In the genomic region with DNA sequence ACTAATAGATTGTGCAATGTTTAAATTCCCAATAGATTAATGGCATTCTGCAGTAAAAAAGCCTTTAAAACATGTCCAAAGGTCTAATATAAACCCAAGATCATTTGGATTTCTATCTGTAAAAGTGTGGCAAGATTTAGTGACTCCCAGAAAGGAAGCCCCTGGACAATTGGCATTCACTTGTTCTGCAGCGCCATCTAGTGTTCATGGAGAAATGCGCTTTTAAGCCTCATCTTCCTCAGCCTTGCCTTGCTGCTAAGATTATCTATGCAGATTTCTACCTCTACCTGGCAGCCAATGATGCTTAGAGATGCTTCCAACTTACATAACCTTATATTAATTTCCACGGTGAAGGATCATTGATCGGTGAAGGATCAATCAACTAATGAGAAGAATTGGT, we compare ENCODE assay signal across 8 mouse cellular contexts.
DNase-seq lines count a peak whose midpoint lies in the region; ATAC-seq and TF ChIP-seq lines count a peak whose summit lies in the region.

No protein-coding gene starts in this region.

- no peaks in the 10 kb centered on the region for H3K36me3 ChIP-seq in ES-E14 (ENCODE audit: control insufficient read depth, insufficient read depth, low read length, poor library complexity, severe bottlenecking)
- H3K36me3 ChIP-seq in forebrain, embryonic 15.5 days: no peaks in the 10 kb centered on the region
- no peaks in the 10 kb centered on the region for H3K36me3 ChIP-seq in intestine, embryonic 15.5 days
- no peaks in the 10 kb centered on the region for H3K36me3 ChIP-seq in limb, embryonic 11.5 days (ENCODE audit: control insufficient read depth, insufficient read depth, low read length)
- H3K36me3 ChIP-seq in neural tube, embryonic 15.5 days: no peaks in the 10 kb centered on the region

- no peak overlapping the region for H3K27ac ChIP-seq in ES-E14 (ENCODE audit: insufficient read depth, low read depth, low read length, poor library complexity, severe bottlenecking)
- H3K27ac ChIP-seq in forebrain, embryonic 15.5 days (replicated peaks): no peak overlapping the region
- H3K27ac ChIP-seq in intestine, embryonic 15.5 days: no peak overlapping the region
- H3K27ac ChIP-seq in limb, embryonic 11.5 days (replicated peaks; ENCODE audit: low read depth, low read length): no peak overlapping the region
- no peak overlapping the region for H3K27ac ChIP-seq in neural tube, embryonic 15.5 days (replicated peaks)

- H3K27me3 ChIP-seq in forebrain, embryonic 15.5 days: no peaks in the 10 kb centered on the region
- H3K27me3 ChIP-seq in intestine, embryonic 15.5 days (replicated peaks): no peaks in the 10 kb centered on the region
- H3K27me3 ChIP-seq in limb, embryonic 11.5 days (ENCODE audit: control insufficient read depth, insufficient read depth, low read length): no peaks in the 10 kb centered on the region
- no peaks in the 10 kb centered on the region for H3K27me3 ChIP-seq in neural tube, embryonic 15.5 days (replicated peaks)

- peaks cover 0 to 4% of the 10 kb centered on the region in 2 experiments; a peak in 2 of 4 replicates for H3K4me1 ChIP-seq in ES-E14 (ENCODE audit: control insufficient read depth in 2 of 2, insufficient read depth in 2 of 2, low read length in 2 of 2, poor library complexity in 1 of 2)
- peaks cover 44% of the 10 kb centered on the region for H3K4me1 ChIP-seq in forebrain, embryonic 15.5 days
- peaks cover 4% of the 10 kb centered on the region; the same call in 1 of the 2 replicates for H3K4me1 ChIP-seq in intestine, embryonic 15.5 days (replicated peaks)
- H3K4me1 ChIP-seq in limb, embryonic 11.5 days (ENCODE audit: control insufficient read depth, insufficient read depth, low read length): peaks cover 10% of the 10 kb centered on the region
- H3K4me1 ChIP-seq in neural tube, embryonic 15.5 days: peaks cover 44% of the 10 kb centered on the region

- no peak overlapping the region for H3K4me3 ChIP-seq in ES-E14 (ENCODE audit: insufficient read depth in 1 of 2, low read depth in 1 of 2, low read length in 2 of 2, poor library complexity in 1 of 2, severe bottlenecking in 1 of 2)
- H3K4me3 ChIP-seq in forebrain, embryonic 15.5 days: no peak overlapping the region
- no peak overlapping the region for H3K4me3 ChIP-seq in intestine, embryonic 15.5 days (replicated peaks)
- no peak overlapping the region for H3K4me3 ChIP-seq in limb, embryonic 11.5 days (ENCODE audit: low read depth, low read length)
- H3K4me3 ChIP-seq in neural tube, embryonic 15.5 days (replicated peaks): no peak overlapping the region

- ATAC-seq in cerebellum, adult (ENCODE audit: insufficient number of reproducible peaks, low FRiP score, low TSS enrichment): peak; percentile 77
- ATAC-seq in forebrain, embryonic 15.5 days (replicated peaks): peak; percentile 56
- ATAC-seq in intestine, embryonic 15.5 days: peak; percentile 45; the same call in 1 of the 2 replicates
- ATAC-seq in limb, embryonic 11.5 days (ENCODE audit: insufficient number of reproducible peaks, low FRiP score, low TSS enrichment, low read depth): 0 out of 2 replicates have a peak, but pooled peaks have one; percentile 3
- ATAC-seq in neural tube, embryonic 15.5 days (ENCODE audit: low FRiP score): peak; percentile 36; the same call in 1 of the 2 replicates

- no peak overlapping the region for H3K4me2 ChIP-seq in forebrain, embryonic 15.5 days (replicated peaks)
- no peak overlapping the region for H3K4me2 ChIP-seq in intestine, embryonic 15.5 days (replicated peaks)
- no peak overlapping the region for H3K4me2 ChIP-seq in limb, embryonic 11.5 days (ENCODE audit: low read depth, severe bottlenecking)
- no peak overlapping the region for H3K4me2 ChIP-seq in neural tube, embryonic 15.5 days

- in situ Hi-C loops in ES-E14 (cut with MboI; ENCODE audit: low sequenced_read_pairs in 2 of 2, unreplicated experiment in 2 of 2): no loop called here

- DNase-seq in 416B (ENCODE audit: low read depth): peak; percentile 76
- peak; percentile 77 for DNase-seq in ES-E14 (ENCODE audit: low read depth, low spot score)
- DNase-seq in limb, embryonic 11.5 days (ENCODE audit: low spot score): peak; percentile 76
- peak; percentile 68 for DNase-seq in thymus, postnatal 25 days

- no peaks in the 10 kb centered on the region for H3K9me3 ChIP-seq in ES-E14 (ENCODE audit: control insufficient read depth, insufficient read depth, low read depth, low read length)
- no peaks in the 10 kb centered on the region for H3K9me3 ChIP-seq in forebrain, embryonic 15.5 days
- H3K9me3 ChIP-seq in intestine, embryonic 15.5 days: no peaks in the 10 kb centered on the region
- H3K9me3 ChIP-seq in limb, embryonic 11.5 days (ENCODE audit: control insufficient read depth, low read length): no peaks in the 10 kb centered on the region
- H3K9me3 ChIP-seq in neural tube, embryonic 15.5 days (replicated peaks): no peaks in the 10 kb centered on the region

- WGBS in forebrain, embryonic 15.5 days: 9% methylated on average over 4 of the region's 4 CpGs
- WGBS in intestine, embryonic 15.5 days: 6% methylated on average over 4 of the region's 4 CpGs
- WGBS in limb, embryonic 11.5 days: 7% methylated on average over 4 of the region's 4 CpGs
- WGBS in neural tube, embryonic 15.5 days: 7% methylated on average over 4 of the region's 4 CpGs

- no peak overlapping the region for H3K9ac ChIP-seq in ES-E14 (ENCODE audit: insufficient read depth, low read depth, low read length, poor library complexity, severe bottlenecking)
- H3K9ac ChIP-seq in forebrain, embryonic 15.5 days (replicated peaks): no peak overlapping the region
- H3K9ac ChIP-seq in intestine, embryonic 15.5 days: no peak overlapping the region
- no peak overlapping the region for H3K9ac ChIP-seq in limb, embryonic 11.5 days (ENCODE audit: low read length)
- no peak overlapping the region for H3K9ac ChIP-seq in neural tube, embryonic 15.5 days (replicated peaks)

TF ChIP-seq in ES-E14, 5 proteins besides CTCF, POLR2A, EP300 and RAD21:
- TF ChIP-seq ZNF384 (IDR thresholded peaks at IDR 0.05; ENCODE audit: low read depth, low read length) (no peak), CHD2 (IDR thresholded peaks at IDR 0.05; ENCODE audit: low read depth, low read length) (no peak), HCFC1 (IDR thresholded peaks at IDR 0.05; ENCODE audit: borderline replicate concordance, insufficient read depth, low read length) (no peak), MAFK (IDR thresholded peaks at IDR 0.05; ENCODE audit: insufficient read depth, low read depth, low read length) (no peak), ZC3H11A (IDR thresholded peaks at IDR 0.05; ENCODE audit: borderline replicate concordance, low read depth, low read length) (peak; percentile 90)

Comparison
In these comparisons a context has a peak if more than half of its experiments do, and no peak if none do; other contexts are left out.
1. ATAC-seq: peak in every context shown above with its lines; median percentile 77 in cerebellum, adult; 56 in forebrain, embryonic 15.5 days; 45 in intestine, embryonic 15.5 days; 36 in neural tube, embryonic 15.5 days; 3 in limb, embryonic 11.5 days.